Mouse (Mus musculus) cerebellum, postnatal 10 days (tissue): ENCODE measurements around the gene Pxn.

Experiments
- DNase-seq, 2 experiments: peaks; one replicate each; pipeline ENCODE4 v3.0.0; 2021; ENCODE audit warnings: mixed read lengths in 2 of 2

Pxn gene

DNA sequence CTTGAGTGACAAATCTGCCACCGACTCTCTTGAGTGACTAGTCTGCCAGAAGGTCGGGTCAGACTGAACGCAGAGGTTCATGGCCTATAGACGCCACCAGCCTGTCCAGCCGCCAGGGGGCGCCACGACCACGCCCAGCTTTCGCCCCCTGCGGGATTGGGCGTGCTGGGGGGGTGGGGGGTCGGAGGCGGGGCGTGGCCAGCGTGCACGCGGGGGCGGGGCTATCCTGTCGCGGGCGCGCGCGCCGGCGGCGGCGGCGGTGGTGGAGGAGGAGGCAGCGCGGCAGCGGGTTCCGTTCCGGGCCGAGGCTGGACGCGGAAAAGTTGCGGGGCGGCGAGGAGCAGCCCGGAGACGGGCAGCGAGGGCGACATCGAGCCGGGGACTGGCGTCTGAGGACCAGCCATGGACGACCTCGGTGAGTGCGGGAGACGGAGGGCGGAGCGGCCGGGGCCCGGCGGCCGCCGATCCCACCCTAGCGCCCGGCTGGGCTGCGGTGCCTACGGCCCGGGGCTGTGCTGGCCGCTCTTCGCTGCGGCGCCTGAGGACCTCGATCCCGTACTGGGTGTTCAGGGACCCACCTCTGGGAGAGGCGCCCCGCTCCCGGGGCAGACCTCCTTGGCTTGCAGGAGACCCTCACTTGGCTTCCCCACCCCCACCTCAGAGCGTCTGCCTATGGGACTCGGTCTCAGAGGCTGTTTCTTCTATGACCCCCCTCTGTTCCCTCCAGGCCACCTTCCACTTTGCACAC, at the start of gene Pxn:
Gene Pxn, plus strand, starts transcription at position 223 of the 748 bp plus-strand sequence.
- DNase-seq, result peak; percentile 97 to 98

DNA sequence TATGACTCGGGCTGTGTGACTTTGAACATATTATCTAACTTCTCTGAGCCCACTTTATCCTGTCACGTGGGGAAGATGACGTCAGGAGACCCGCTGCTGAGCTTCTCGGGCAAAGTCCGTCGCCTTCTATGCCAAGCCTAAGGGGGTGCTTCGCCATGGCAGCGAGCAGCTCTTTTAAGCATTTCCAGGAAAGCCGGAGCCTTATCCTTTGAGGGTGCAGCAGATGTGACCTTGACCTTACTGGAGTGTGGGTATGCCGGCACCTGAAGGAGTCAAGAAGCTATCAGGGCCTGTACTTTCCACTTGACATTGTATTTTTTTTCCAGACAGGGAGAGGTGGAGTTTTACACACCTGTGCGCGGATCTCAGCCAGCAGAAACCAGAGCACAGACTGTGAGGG, 47.6 kb upstream of the Pxn start:
- no peak for DNase-seq

DNA sequence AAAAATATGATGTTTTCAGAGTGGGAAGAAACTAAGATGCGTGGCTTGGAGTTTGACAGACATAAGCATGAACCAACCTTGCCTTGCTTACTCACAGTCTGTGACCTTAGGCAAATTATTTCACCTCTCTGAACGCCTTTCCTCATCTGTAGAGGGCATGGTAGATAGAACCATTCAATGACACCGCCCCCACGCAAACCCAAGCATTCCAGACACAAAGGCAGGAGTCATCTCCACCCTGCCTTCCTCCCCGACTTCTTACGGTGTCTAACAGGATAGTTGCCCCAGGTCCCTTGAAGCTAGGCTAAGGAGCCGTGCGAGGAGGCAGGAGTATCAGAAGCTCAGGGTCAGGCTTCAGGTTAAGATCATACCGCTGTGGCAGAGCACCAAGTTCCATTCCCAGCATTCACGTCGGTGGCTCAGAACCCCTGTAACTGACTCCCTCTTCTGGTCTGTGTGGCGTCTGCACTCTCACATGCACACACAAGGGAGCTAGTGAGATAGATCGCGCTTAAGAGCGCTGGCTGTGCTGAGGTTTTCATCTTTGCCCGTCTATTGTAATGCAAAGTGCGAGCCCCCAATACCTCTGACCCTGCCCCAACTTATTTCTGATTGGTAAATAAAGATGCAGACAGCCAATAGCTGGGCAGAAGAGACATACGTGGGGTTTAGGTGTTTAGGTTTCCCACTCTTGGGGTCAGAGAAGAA, 41.9 kb upstream of the Pxn start:
- DNase-seq, result no peak

DNA sequence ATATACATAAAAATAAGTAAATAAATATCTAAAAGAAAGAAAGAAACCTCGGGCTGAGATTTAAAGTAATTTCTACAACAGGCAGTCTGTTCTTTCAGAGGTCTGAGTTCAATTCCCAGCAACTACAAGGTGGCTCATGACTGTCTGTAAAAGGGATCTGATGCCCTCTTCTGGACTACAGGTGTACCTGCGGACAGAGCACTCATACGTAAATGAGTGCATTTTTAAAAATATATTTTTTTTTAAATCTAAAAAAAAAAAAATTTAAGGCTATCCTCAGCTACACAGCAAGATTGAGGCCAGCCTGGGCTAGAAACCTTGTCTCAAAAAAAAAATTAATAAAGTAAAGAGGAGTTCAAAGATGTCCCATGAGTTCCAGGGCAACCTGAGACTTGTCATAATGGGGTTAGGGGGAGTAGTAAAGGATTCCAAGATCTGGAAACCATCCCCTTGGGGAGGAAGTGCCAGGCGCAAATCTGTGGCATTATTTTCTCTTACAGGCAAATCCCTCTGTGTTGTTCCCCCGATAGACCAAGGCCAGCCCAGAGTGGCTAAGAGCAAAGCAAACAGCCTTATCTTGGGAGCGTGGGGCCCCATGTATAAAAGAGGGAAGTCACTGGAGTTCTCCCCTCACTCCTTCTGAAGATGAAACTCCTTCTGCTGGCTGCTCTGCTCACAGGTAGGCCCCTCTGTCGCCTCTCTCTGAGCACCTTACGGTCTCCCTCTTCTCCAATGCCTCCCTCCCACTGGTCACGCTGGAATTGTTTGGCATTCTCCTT, 40.6 kb upstream of the Pxn start, which contains the start of gene Pla2g1b:
Gene Pla2g1b, plus strand, starts transcription at position 621 of the 779 bp plus-strand sequence.
- DNase-seq, result no peak

DNA sequence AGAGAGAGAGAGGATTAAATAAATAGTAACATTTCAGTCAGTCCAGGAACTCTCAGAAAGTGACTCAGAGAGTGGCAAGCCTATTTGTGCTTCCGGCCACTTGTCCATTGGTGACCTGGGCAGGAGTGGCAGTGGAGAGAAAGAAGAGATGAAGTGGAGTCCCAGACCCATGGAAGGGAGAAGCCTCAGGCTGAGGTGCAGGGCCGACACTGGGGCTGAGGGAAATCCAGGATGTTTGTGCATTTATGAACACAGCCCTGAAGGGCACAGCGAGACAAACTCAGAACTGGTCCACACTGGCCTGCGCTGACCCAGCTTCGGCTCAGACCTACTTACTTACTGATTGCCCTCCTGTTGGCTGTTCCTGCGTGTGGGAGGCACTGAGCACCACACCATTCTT, 36.7 kb upstream of the Pxn start:
- DNase-seq, result no peak

DNA sequence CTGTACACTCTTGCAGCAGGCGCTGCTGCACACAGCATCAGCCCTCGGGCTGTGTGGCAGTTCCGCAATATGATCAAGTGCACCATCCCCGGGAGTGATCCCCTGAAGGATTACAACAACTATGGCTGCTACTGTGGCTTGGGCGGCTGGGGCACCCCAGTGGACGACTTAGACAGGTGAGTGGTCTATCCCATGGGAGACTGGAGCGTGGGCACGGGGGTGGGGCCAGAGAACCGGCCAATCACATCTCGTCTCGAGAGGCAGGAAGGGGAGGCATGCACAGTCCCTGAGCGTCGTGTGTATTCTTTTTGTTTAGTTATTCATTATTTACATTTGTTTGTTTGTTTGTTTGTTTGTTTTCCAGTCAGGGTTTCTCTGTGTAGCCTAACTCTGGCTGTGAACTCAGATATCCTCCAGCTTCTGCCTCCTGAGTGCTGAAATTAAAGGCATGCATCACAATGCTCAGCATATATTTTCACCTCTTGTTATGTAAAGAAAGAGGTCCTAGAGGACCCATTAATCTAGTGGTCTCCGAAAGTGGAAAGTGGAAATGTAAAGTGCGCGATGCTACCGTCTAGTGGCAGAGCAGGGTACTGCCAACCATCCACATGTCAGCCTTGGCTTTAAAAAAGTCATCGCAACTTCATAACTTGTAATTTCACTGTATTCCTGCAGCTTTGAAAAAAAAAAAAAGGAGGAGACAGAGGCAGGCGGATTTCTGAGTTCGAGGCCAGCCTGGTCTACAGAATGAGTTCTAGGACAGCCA, 35.5 kb upstream of the Pxn start:
- peak; percentile 72 to 77 for DNase-seq

DNA sequence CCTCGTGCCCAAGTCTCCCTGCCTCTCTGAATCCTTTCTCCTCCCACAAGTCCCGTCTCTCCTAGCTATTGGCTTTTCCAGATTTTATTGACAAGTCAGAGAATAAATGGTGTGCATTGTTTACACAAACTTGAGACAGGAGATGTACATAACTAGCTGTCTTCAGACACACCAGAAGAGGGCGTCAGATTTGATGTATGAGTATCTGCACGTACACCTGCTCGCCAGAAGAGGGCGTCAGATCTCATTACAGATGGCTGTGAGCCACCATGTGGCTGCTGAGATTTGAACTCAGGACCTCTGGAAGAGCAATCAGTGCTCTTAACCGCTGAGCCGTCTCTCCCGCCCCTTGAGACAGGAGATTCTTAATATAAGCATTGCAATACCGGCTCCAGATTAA, 33.3 kb upstream of the Pxn start:
- DNase-seq, result no peak

DNA sequence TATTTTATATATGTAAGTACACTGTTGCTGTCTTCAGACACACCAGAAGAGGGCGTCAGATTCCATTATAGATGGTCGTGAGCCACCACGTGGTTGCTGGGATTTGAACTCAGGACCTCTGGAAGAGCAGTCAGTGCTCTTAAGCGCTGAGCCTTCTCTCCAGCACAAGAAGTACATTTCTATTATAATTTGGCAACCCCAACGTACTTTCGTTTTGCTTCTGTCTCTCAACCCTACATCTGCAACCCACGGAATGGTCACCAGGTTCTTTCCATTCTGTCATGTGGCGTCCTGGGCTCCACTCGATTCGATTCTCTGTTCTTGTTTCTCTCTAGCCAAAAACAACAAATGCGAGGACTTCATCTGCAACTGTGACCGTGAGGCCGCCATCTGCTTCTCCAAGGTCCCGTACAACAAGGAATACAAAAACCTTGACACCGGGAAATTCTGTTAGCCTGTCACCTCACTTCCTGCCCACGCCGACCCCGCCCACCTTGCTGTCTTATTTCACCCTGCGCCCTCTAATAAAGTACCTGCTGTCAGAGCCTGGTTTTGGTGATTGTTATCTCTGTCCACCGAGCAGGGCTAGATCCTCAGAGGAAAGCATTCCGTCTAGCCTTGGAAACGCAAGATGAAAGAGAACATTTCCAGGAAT, 32.2 kb upstream of the Pxn start:
- DNase-seq, result no peak

DNA sequence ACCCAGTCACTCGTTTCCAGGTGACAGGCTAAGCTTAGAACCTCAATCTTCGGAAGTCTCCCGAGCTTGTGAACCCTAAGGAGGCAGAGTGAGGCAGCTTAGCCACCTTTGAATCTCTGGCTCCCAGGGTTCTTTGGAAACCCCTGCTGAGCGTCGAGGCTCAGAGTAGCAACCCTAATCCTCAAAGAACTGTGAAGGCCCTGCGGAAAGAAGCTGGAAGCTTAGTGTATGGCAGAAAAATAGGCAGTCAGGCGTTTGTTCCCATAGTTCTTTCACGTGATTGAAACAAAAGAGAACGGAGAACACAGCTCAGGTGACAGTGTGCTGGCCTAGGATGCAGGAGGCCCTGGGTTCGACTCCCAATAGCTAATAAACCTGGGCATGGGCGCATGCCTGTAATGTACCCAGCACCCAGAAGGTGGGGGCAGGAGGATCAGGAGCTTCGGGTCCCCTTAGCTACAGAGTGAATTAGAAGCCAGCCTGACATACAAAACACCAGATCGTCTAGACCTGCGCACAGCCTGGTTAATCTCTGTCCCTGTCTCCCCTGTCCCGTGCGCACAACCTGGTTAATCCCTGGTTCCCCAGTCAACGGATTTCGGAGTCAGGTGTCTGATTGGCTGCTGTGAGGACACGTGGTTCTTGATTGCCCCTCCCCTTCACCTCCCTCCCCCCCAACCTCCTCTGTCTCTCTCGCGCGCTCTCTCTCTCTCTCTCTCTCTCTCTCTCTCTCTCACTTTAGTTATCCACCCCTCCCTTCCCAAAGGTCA, 31.0 kb upstream of the Pxn start:
- DNase-seq, result peak; percentile 71 to 74

DNA sequence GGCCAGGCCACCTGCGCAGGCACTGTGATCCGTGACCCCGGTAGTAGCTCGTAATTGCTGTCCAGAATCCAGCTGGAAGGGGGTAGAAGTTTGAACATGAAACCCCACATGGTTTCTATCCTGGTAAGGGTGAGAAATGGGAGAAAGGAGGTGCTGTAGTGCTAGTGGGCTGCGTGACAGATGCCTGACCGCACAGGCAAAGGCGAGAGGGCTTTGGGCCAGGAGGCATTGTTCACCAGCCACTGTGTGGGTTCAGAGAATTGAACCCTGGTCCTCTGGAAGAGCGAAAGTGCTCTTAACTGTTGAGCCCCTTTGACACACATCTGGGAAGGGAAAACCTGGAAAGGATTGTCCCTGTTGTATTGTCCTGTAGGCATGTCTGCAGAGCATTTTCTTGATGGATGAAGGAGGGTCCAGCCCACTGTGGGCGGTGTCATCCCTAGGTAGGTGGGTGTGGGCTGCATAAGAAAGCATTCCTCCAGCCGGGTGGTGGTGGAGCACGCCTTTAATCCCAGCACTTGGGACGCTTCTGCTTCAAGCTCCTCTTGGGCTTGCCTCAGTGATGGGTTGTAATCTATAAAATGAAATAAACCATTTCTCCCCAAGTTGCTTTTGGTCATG, 30.3 kb upstream of the Pxn start:
- peak in 1 of 2 experiments; percentile 42 for DNase-seq

DNA sequence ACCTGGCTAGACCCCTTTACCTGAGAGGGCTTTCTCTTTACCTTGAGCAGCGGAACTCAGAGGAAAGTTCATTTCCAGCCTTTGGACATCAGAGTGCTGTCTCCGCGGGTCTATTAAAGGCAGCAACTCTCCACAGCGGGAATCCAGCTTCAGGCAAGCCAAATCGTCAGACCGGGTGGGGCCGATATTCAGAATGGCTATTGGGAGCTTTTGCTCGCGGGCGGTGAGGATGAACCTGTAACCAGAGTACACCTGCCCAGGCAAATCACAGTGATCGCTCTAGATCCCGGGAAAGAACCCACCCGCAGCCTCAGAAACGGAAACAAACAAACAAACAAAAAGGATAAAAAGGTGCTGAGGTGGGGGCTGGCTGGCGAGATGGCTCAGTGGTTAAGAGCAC, 26.9 kb upstream of the Pxn start:
- no peak for DNase-seq

DNA sequence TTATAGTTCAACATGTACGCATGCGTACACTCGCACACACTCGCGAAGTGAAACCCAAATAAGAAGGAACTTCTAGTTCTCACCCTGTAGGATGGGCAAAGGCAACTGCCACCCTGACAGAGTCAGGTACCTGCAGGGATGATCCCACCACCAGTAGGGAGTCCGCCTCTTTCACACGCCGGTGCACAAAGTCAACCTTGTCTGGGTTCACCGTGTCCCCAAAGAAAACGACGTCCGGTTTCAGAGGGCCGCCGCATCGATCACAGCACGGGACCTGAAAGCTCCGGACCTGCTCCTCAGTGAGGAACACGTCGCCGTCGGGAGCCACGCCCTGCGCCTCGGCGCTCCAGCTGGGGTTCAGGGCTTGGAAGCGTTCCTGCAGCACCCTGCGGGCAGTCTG, 26.4 kb upstream of the Pxn start:
- peak; percentile 31 to 37 for DNase-seq

DNA sequence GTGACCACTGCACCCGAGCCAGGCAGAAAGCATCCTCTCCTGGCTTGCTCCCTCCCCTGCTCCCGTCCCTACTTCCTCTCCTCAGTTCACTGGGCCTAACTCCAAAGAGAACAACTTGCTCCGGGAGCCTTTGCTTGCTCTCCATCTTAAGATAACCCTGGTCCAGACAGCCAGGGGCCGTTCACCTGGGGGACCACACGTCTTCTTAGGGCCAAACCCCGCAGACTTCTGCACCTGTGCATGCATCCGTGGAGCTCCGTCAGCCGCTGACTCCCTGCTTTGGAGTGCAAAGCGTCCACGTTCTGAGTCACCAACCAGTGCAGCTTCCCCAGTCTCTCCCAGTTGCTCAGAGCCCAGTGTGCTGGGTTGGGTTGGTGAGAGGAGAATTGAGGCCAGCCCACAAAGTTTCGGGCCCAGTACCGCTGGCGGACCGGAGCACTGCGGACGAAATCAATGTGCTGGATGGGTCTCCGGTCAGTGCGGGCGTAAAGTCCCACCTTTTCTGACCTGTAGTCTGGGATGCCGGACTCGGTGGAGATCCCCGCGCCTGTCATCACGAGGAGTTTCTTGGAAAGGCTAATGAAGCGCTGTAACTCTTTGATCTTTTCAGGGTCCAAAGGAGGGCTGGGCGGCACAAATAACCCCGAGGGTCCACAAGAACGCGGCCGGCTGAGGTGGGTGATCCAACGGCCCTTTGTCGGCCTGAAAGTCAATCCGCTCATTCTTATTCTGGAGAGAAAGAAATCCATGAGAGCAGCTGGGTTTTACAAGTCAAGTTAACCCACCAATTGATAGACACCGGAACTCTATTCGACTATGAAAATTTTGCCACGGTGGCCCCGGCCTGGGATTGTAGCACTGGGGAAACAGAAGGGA, 23.8 kb upstream of the Pxn start:
- DNase-seq, result no peak

DNA sequence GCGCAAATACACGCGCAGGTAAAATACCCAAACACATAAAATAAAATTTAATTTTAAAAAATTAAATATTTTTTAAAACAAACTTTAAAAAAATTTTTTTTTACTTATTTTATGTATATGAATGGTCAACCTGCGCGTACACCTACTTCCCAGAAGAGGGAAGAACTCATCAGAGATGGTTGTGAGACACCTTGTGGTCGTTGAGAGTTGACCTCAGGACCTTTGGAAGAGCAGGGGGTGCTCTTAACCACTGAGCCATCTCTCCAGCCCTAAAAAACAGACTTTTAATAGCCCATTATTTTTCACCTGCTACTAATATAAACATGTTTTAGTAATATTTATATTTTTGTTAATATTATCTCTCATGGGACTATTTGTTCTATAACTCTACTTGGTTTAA, 23.1 kb upstream of the Pxn start:
- DNase-seq, result peak in 1 of 2 experiments; percentile 30

DNA sequence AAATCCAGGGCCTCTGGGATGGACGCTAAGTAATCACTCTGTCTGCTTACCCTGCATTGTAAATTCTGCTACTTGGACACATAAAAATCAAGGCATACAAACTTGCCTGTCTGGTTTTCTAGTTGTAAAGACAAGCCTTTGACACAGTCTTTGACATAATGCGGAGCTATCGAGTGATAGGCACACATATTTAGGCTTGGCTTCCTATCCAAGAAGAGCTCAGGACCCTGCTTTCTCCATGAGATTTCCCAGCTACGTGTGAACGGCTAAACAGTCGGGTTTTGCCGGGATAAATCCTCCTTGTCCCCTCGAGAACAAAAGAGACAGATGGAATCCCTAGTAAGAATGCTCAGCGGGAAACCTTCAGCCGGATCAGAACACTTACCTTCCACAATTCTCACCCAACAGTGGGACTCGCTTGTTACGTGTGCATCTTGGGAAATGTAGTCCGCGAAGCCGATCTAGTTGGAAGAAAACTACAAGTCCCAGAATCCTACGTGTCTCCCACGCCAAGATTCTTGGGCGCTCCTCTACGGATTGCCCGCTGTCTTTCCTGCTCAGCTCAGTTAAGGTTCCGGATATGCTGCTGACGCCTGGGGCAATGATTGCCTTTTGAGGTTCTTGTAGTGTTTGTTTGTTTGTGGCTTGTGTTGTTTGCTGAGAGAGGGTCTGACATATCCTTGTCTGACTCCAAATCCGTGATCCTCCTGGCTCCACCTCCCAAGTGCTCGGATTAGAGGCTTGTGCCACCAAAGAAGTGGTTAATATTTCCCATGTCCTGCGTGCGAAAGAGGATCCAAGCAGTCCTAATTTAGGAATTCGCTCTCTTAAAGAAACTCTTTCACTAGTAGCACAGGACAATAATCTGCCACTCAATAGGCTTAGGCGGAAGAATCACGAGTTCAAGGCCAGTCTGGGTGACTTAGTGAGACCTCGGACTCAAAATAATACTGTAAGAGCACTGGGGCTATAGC, 22.2 kb upstream of the Pxn start, which contains the start of gene Sirt4:
Gene Sirt4, minus strand, starts transcription at position 779 of the 974 bp plus-strand sequence.
- peak; percentile 86 to 87 for DNase-seq

DNA sequence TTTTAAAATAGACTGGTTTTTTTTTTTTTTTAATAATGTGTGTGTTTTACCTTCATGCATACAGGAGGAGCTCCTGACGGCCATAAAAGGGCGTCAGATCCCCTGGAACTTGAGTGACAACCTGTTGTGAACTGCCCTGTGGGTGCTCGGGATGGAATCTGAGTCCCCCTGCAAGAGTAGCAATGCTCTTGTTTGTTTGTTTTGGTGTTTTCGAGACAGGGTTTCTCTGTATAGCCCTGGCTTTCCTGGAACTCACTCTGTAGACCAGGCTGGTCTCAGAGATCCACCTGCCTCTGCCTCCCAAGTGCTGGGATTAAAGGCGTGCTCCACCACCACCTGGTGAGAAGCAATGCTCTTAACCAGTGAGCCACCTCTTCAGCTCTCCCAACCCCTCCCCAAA, 21.5 kb upstream of the Pxn start:
- no peak for DNase-seq

DNA sequence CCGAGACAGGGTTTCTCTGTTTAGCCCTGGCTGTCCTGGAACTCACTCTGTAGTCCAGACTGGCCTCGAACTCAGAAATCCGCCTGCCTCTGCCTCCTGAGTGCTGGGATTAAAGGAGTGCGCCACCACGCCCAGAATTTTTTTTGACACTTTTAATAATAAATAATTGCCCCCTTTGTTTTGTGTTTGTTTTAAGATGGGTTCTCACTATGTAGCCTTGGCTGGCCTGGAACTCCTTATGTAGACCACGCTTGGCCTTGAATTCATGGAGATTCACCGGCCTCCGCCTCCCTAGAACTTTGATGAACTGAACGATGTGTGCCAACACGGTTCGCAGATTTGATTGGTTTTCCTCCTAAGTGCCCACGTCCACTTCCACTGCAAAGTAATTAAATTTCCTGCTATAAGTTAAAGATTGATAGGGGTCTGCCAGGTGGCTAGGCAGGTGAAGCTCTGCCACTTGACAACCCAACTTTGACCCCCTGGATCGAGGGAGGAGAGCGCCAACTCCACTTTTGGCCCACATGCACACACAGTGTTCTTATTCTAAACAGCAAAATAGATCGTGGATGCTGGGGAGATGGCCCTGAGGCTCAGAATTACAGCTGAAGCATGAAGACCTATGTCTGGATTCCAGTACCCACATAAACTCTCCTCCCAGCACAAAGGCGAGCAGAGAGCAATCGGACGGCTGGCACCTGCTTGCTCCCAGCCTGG, 20.8 kb upstream of the Pxn start:
- DNase-seq, result no peak

DNA sequence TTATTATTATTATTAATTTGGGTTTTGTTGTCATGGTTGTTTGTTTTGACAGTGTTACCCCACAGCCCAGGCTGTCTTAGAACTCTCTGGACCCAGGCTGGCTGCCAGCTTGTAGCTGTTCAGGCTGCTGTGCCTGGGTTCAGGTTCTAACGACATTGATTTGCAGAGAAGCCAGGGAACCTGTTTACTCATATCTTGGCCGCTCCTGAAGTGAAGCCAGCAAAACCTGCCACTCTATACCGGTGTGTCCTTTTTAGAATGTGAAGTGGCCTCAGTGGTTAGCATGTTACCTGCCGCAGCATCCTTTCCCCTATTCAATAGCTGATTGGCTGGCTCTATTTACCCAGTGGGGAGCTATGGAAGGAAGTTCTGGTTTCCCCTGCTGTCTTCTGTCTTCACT, 19.8 kb upstream of the Pxn start:
- DNase-seq, result no peak
